Mouse (Mus musculus): ENCODE data around the gene Rfx7. TPM values are rescaled to one million over a fixed set of nuclear protein-coding genes. Genes with fewer than 3 reads are reported as not detected.
"Not testable (repeated sequence)": the region's sequence is repeated elsewhere in the genome, so short reads cannot be mapped to it uniquely, and the experiment has no call there.

Gene Rfx7
- total RNA-seq, 2 experiments from 2014 or later = 30.2 to 30.4 TPM

- no peak for DNase-seq
These were observed 108.6 kb downstream of the Rfx7 start for GRCm38 (mm10) chr9:72640642-72641041.

- peak; percentile 44 for DNase-seq
These were observed 109.1 kb downstream of the Rfx7 start for GRCm38 (mm10) chr9:72641093-72641680.

DNA sequence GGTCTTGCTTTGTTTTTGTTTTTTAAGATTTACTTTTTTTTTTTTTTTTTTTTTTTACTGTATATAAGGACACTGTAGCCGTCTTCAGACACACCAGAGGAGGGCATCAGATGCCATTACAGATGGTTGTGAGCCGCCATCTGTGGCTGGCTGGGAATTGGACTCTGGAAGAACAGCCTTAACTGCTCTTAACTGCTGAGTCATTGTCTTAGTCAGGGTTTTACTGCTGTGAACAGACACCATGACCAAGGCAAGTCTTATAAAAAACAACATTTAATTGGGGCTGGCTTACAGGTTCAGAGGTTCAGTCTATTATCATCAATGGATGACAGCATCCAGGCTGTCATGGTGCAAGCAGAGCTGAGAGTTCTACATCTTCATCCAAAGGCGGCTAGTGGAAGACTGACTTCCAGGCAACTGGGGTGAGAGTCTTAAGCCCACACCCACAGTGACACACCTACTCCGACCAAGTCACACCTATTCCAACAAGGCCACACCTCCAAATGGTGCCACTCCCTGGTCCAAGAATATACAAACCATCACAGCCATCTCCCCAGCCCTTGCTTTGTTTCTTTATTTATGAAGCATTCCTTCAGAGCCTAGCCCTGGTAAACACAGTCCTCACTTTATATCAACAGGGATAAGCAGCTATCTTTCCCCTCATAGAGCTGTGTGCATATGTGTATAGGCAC lies 110.9 kb downstream of the Rfx7 start:
- not testable (repeated sequence) for DNase-seq

DNA sequence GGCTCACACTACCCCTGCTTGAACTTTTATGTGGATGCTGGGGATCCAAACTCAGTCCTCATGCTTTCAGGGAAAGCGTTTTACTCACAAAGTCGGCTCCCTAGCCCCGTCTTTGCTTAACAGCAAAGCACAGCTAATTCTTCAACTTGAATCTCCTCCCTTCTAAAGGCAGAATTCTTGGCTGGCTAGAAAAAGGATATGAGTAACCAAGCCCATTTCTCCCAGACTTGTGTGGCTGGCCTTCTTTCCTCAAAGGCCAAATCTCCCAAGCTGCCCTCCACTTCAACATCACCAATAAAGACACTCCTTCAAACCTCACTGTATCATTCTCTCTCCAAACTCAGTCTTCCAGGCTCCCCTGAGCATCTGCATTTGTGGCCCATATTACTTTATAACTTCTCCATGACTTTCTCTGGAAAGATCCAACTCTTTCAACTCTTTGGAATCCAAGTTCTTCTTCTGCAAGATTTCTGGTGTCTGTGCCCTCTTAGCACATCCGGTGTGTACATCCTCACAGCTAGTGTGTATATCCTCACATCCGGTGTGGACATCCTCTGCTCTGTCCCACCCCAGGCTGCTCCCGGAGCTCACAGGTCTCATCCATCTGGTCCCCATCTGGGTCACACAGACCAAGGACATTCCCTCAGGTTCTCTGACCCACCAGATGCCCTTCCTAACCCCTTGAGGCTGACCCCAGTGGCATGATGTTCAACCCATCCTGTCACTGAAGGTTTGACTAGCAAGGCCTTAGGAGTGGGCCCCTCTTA lies 111.8 kb downstream of the Rfx7 start:
- no peak for DNase-seq

GRCm38 (mm10) chr9:72644418-72645110 lies 112.5 kb downstream of the Rfx7 start:
- DNase-seq = no peak

GRCm38 (mm10) chr9:72649781-72650180 lies 117.7 kb downstream of the Rfx7 start:
- DNase-seq = no peak

DNA sequence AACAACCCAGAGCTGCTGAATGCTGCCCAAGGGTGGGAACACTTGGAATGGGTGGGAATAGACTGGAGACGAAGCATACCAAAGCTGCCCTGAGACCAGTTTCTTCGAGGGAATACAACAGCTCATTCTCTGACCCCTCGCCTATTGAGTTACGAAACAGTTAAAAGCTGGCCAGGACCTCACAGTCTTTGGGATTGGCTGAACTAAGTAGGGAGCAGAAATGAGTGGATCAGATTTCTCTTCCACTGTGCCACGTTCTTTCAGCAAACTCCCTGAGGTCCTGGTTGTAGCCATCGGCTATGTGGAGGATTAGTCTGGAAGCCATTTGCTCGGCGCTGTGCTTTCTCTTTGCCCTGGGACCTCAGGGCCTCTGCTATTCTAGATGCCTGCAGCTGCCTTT lies 120.9 kb downstream of the Rfx7 start:
- peak; percentile 51 for DNase-seq

DNA sequence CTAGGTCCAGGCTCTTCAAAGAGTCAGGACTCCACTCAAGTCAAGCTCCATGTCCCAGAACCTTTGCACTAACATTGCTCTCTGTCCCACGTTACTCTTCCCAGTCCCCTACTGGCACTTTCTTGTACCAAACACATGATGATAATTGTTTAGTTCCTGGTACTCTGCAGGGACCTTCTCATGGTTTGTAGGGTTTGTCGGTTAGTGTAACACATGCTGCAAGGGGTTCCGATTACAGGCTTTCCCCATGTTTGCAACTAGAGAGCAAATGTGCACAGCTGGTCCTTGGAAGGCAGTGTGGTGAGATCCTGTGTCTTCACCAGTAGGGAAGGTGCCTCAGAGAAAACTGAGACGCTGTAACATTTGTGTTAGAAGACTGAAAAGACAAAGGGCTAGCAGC lies 121.5 kb downstream of the Rfx7 start:
- DNase-seq = no peak

DNA sequence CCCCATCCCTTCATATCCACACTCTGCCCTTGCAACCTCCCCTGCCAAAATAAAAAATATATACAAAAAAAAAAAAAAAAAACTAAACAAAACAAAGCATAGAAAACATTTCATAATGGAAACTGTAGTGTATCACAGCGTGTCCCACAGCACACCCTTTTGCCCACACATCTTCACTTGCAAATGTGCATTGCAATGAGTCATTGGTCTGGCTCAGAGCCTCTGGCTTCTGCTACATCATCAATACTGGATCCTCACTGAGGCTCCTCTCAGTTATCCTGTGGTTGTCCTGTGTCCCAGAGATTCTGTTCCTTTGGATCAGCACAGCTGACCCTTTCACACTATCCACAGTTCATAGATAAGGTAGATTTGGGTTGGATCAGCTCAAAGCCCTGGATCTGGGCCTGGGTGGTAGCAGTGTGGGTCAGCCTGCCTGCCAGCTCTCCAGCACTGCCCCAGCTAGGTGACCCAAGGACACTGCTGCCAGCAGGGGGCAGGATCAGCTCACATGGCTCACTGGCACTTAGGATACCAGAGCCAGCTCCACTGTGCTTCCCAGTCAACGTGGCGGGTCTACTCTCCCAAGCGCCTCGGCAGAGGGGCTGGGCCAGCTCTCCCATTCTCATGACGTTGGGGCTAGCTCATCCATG lies 122.7 kb downstream of the Rfx7 start:
- peak; percentile 75 for DNase-seq

DNA sequence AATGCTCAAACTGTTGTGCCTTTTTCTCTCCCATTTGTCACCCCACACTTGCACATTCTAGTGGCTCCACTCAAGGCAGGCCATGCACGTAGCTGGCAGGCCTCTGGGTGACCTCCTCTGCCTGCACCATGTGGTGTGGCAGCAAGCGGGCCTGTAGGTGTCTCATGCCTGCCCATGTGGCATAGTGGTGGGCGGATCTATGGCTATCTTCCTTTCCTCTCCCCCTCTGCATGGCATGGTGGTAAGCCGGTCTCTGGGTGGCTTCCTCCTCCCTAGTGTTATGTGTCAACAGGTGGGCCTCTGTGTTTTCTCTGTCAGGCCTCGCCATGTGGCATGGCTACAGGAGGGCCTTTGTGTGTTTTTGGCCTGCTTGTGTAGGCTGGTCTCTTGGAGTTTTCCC lies 123.6 kb downstream of the Rfx7 start:
- DNase-seq = peak; percentile 32

GRCm38 (mm10) chr9:72656491-72656890 lies 124.5 kb downstream of the Rfx7 start:
- no peak for DNase-seq

DNA sequence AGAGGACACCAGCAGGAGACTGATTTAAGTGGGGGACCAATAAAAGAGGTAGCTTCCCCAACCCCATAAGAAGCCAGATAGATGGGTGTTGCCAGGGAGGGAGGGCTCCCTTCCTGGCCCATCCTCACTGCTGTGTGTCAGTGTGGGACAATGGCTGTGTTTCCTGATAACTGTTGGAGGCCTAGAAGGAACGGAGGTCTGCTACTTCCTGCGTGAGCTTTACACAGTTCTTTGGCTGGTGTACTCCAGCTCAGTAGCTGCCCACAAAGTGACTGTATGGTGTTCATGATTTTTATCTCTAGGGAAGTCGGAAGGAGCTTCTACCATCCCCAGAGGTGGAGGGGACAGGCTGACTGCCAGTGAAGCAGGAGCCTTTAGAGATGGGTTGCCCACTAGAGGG lies 124.9 kb downstream of the Rfx7 start:
- DNase-seq = no peak

- DNase-seq = no peak
These were observed 125.7 kb downstream of the Rfx7 start for GRCm38 (mm10) chr9:72657694-72658093.

- DNase-seq = no peak
These were observed 128.1 kb downstream of the Rfx7 start for GRCm38 (mm10) chr9:72660139-72660538.

GRCm38 (mm10) chr9:72660911-72661310 lies 128.9 kb downstream of the Rfx7 start:
- DNase-seq = no peak

- no peak for DNase-seq
These were observed 129.5 kb downstream of the Rfx7 start for GRCm38 (mm10) chr9:72661561-72661894.

DNA sequence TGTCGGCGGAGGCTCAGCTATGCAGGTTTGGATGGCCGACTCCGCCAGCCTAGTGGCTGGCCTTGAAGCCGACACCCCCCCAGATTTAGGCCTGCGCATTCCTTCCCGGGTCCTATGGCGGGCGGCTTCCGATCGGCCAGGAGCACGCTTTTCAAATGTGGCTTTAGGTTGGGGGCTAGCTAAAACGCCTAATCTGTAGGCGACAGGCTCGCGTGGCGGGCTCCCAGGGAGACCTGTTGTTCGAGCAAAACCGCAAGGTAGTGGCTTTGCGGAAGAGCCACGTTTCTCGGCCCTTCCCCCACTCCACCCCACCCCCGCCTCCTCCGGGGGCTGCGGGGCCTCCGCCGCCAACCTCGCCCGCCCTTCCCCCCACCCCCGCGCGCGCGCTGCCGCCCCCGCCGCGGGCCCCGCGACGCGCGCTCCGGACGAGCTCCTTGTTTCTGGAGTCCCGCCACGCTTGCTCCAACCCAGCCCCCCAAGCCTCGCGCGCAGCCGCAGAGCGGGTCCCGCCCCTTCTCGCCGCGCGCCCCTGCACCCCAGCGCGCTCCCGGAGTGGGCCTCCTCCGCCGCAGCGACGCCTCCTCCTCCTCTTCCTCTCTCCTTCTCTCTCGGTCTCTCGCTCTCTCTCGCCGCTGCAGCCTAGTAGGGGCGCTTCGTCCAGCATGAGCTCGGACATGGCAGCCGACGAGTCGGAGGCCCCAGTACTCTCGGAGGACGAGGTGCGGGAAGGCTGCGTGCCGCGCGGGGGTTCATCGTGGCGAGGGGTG lies 130.0 kb downstream of the Rfx7 start, which contains the start of gene Nedd4:
Gene Nedd4, plus strand, starts transcription at position 452 of the 767 bp plus-strand sequence.
- DNase-seq = peak; percentile 98

DNA sequence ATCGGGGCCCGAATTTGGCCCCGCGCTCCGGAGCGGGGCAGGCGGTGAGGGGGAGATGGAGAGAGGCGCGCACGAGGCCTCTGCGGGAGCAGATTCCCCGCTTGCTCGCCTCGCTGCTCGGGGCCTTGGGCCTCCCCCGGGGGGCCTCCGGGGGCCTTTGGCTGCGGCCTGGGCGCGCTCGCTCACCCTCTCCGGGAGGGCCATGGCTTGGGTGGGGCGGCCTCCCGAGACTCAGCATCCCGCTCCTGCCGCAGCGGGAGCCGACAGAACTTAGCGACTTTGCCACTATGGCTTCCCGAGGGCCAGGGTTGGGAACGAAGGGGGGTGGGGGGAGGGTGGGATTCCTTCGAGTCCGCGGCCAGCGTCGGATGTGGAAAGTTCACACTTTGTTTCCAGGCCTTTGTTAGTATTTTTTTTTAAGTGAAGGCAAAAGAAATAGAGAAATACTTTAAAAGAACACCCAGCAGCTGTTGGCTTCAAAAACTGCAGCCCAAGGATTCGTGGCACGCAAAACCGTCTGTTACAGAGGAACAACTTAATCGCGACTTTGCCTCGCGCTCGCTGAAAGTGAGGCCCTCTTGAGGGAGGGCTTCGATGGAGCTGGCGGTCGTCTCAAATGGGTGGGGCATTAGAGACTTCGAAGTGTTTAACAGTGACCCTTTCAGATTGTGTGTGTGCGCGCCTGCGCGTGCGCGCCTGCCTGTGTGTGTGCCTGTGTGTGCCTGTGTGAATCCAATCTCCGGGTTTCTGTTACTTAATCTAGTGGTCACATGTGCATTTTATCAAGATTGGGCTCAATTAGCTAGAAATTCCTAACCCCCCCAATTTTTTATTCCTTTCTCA lies 130.9 kb downstream of the Rfx7 start:
- DNase-seq = peak; percentile 82

GRCm38 (mm10) chr9:72663534-72663918 lies 131.5 kb downstream of the Rfx7 start:
- no peak for DNase-seq

Measured in gastrocnemius, postnatal 10 days (tissue).